Mouse (Mus musculus) limb, embryonic 15.5 days (tissue): ENCODE results near the gene Mindy3. TPM values are rescaled to one million over a fixed set of nuclear protein-coding genes. Genes with fewer than 3 reads are reported as not detected.

ENCODE experiments used
- ATAC-seq: fragments of 200-750 bp; cut with Nextera tagmentation; 2 replicates; pipeline ENCODE4 v1.8.0; 2017; ENCODE audit warnings: low read depth, moderate TSS enrichment; ENCODE audit not compliant: insufficient number of reproducible peaks, low FRiP score, low TSS enrichment
- H3K27ac ChIP-seq: fragments of 300-500 bp; sonication (generic); 2 replicates; pipeline ENCODE4 v1.5.1; 2015; ENCODE audit warnings: moderate library complexity, mild to moderate bottlenecking, inconsistent platforms
- H3K27me3 ChIP-seq: fragments of 300-500 bp; sonication (generic); 2 replicates; pipeline ENCODE4 v1.6.1; 2015; ENCODE audit warnings: inconsistent platforms
- H3K36me3 ChIP-seq: fragments of 300-500 bp; sonication (generic); 2 replicates; pipeline ENCODE4 v1.6.1; 2015; ENCODE audit warnings: inconsistent platforms
- H3K4me1 ChIP-seq: fragments of 300-500 bp; sonication (generic); 2 replicates; pipeline ENCODE4 v1.6.1; 2015; ENCODE audit warnings: inconsistent platforms
- H3K4me2 ChIP-seq: fragments of 300-500 bp; sonication (generic); 2 replicates; pipeline ENCODE4 v1.6.1; 2015; ENCODE audit warnings: mild to moderate bottlenecking, inconsistent platforms
- H3K4me3 ChIP-seq: fragments of 300-500 bp; sonication (generic); 2 replicates; pipeline ENCODE4 v1.5.1; 2015; ENCODE audit warnings: mild to moderate bottlenecking, inconsistent platforms
- H3K9ac ChIP-seq: fragments of 300-500 bp; sonication (generic); 2 replicates; pipeline ENCODE4 v1.6.1; 2015; ENCODE audit warnings: inconsistent platforms
- H3K9me3 ChIP-seq: fragments of 300-500 bp; sonication (generic); 2 replicates; pipeline ENCODE4 v1.6.1; 2016; ENCODE audit warnings: inconsistent platforms
- WGBS: fragments of 180-500 bp; shearing (Covaris S2); methylation state at CpG from one replicate; pipeline ENCODE4 v1.1.7; 2015; 5-methylcytosine and 5-hydroxymethylcytosine counted together
- polyA plus RNA-seq: library from polyadenylated mRNA; unstranded; fragments of >200 nt; fragmentation: Nextera tagmentation; extraction: Ambion mirVana; gene quantifications from 2 replicates; pipeline ENCODE4 v1.2.1, GENCODE M21; 2015

Mindy3 gene
- polyA plus RNA-seq, 1 experiment from 2014 or later: 32.2 TPM

DNA sequence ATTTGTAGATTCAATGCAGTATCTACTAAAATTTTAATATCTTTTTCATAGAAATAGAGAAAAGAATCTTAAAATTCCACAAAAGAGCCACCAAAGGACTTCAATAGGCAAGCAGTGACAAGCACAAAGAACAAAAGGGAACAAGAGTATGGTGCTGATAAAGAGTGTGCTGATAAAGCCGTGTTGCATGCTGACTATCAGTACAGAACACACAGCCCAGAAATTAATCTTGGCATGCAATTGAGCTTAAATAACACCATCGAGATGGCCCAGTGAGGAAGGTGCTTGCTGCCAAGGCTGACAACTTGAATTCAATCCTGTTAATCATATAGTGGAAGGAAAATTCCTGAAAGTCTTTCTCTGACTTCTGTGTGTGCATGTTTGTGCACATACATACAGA, 50.8 kb downstream of the Mindy3 start:
- Histone ChIP-seq H3K4me3 (no peak overlapping the region), H3K27me3 (no peaks in the 10 kb centered on the region), H3K4me1 (no peaks in the 10 kb centered on the region), H3K27ac (no peak overlapping the region), H3K9me3 (no peaks in the 10 kb centered on the region), H3K36me3 (peaks cover 5% of the 10 kb centered on the region; the same call in 1 of the 2 replicates), H3K4me2 (no peak overlapping the region), H3K9ac (no peak overlapping the region)
- ATAC-seq: no peak
- 81% methylated on average over 2 of the region's 2 CpGs for WGBS

DNA sequence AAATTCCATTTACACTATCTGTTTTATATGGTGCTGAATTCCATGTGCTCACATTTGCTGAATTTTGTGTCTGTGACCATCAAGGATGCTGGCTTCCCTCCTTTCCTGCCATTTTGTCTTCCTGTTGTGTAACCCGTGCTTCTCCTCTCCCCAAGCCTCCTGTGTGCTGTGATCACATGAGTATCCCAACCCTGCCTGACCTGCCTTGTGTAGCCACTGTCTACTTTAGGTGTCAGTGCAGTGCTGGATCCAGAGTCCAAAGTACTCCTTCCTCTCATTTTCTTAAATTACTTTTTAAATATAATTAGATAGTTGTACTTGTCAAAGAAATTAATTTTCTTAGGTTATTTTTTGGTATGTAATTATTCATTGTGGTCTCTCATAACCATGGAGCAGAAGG, 51.3 kb downstream of the Mindy3 start:
- Histone ChIP-seq H3K9me3 (no peaks in the 10 kb centered on the region), H3K4me3 (no peak overlapping the region)

DNA sequence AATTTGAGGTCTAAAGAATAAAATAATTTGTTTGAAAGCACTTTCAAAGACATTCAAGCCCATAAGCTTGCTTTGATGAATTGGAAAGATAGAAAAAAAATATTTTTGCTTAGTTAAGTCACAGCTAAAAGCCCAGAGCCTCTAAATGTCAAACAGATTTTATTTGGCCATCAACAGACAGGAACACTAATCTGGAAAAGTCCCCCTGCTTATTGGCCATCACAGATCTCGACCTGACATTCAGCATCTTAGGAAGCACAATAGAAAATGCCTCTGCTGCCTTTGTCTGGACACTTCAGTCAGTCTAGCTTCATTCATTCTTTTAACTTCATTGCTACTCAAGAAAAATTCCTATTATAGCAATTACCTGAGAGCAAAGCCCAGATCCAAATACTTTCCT, 58.0 kb downstream of the Mindy3 start:
- no peak for ATAC-seq
- no peak overlapping the region for H3K4me3 ChIP-seq
- H3K27ac ChIP-seq: no peak overlapping the region
- H3K27me3 ChIP-seq: no peaks in the 10 kb centered on the region
- H3K9me3 ChIP-seq: no peaks in the 10 kb centered on the region
- no peak overlapping the region for H3K9ac ChIP-seq
- no peak overlapping the region for H3K4me2 ChIP-seq
- peaks cover 19% of the 10 kb centered on the region for H3K36me3 ChIP-seq
- H3K4me1 ChIP-seq: no peaks in the 10 kb centered on the region
- WGBS: 63% methylated on average over 1 of the region's 1 CpGs

More for the DNA sequence above, 51.3 kb downstream of the Mindy3 start:
- no peak overlapping the region for H3K9ac ChIP-seq
- no peak overlapping the region for H3K4me2 ChIP-seq
- WGBS: 78% methylated on average over 1 of the region's 1 CpGs
- no peak for ATAC-seq
- H3K36me3 ChIP-seq: peaks cover 7% of the 10 kb centered on the region; the same call in 1 of the 2 replicates
- H3K4me1 ChIP-seq: no peaks in the 10 kb centered on the region
- no peaks in the 10 kb centered on the region for H3K27me3 ChIP-seq
- H3K27ac ChIP-seq: no peak overlapping the region

DNA sequence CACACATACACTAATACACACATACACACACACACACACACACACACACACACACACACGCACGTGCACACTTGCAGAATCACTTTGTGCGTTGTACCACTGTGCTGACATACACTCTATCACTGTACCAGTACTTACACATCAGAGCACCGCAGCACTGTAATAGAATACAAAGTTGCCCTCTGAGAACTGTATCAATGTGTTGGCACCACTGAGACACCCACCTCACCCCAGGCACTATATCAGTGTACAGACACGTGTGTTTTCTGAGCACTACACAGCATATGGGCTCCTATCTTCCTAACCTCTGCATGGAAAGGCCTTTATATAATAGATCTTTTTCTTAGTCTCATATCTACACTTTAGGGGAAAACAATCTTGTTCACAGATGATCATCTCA, 64.4 kb downstream of the Mindy3 start:
- no peak overlapping the region for H3K27ac ChIP-seq
- 87% methylated on average over 5 of the region's 5 CpGs for WGBS

DNA sequence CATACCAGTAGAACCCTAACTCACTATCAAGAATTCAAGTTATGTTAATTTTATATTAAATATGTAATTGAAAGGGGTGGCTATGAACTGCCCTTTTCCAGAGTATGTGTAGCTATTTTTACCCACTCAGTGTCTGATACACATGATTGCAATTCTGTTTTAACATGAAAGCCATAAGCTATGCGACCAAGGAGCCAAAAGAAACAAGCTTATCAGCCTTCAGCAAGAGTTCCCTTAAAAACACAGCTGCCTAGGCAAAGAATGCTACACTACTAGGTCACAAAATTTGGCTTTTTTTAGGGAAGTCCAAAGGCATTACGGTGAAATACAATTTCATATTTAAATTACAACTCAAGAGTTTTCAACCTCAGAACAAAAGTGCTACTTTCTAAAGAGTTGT, 70.4 kb downstream of the Mindy3 start:
- no peak overlapping the region for H3K9ac ChIP-seq
- 80% methylated on average over 2 of the region's 2 CpGs for whole genome bisulfite sequencing

More for the DNA sequence above, 64.4 kb downstream of the Mindy3 start:
- H3K36me3 ChIP-seq: peaks cover 15% of the 10 kb centered on the region
- no peak overlapping the region for H3K4me3 ChIP-seq
- H3K4me2 ChIP-seq: no peak overlapping the region
- H3K9ac ChIP-seq: no peak overlapping the region
- no peaks in the 10 kb centered on the region for H3K4me1 ChIP-seq
- H3K27me3 ChIP-seq: no peaks in the 10 kb centered on the region
- ATAC-seq: no peak
- H3K9me3 ChIP-seq: no peaks in the 10 kb centered on the region

DNA sequence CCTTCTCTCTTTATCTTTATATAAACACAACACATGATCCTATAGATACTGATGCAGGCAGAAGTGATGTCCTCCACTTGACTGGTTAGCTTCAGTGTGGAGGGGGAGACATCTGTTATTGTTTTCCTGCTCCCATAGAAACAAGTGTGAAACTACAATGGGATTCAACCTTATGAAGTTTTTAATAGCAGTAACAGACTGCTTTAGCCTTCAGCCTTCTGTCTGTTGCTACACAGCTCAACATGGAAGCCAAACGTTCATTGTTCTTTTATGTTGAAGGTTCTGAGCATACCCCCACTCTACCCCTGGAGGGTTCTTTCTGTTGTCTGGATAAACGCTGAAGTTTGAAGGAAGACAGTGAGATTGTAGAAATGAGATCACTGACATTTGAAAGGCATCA, 87.3 kb downstream of the Mindy3 start:
- peaks cover 21% of the 10 kb centered on the region for H3K4me1 ChIP-seq
- no peaks in the 10 kb centered on the region for H3K27me3 ChIP-seq
- H3K4me2 ChIP-seq: no peak overlapping the region
- no peaks in the 10 kb centered on the region for H3K36me3 ChIP-seq
- no peak overlapping the region for H3K9ac ChIP-seq
- H3K4me3 ChIP-seq: no peak overlapping the region
- WGBS: 37% methylated on average over 2 of the region's 2 CpGs
- no peak for ATAC-seq
- H3K27ac ChIP-seq: no peak overlapping the region
- no peaks in the 10 kb centered on the region for H3K9me3 ChIP-seq

More for the DNA sequence above, 70.4 kb downstream of the Mindy3 start:
- Histone ChIP-seq H3K27ac (no peak overlapping the region), H3K4me2 (no peak overlapping the region), H3K9me3 (no peaks in the 10 kb centered on the region), H3K4me3 (no peak overlapping the region), H3K27me3 (no peaks in the 10 kb centered on the region), H3K36me3 (peaks cover 4% of the 10 kb centered on the region; the same call in 1 of the 2 replicates), H3K4me1 (no peaks in the 10 kb centered on the region)
- ATAC-seq: no peak

DNA sequence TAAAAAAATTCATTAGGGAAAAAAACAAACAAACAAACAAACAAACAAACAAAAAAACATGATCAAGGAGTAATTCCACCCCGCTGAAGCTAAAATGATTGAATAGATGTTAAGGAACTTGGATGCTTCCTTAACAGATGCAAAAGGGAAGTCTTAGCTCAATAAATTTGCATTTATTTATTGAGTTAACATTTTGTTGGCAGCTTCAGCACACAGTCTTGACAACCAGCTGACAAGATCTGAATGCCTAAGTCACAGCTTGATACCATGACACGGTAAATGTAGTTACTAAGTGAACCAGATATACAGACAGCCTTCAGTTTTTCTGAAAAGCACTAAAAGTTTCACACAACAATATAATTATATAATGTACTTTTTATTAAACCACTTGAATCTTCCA, 89.7 kb downstream of the Mindy3 start:
- 67% methylated on average over 2 of the region's 2 CpGs for WGBS
- H3K4me1 ChIP-seq: peaks cover 29% of the 10 kb centered on the region
- no peak overlapping the region for H3K9ac ChIP-seq
- H3K27ac ChIP-seq: no peak overlapping the region
- no peaks in the 10 kb centered on the region for H3K27me3 ChIP-seq
- H3K4me2 ChIP-seq: no peak overlapping the region
- no peak overlapping the region for H3K4me3 ChIP-seq
- H3K9me3 ChIP-seq: no peaks in the 10 kb centered on the region
- ATAC-seq: no peak
- no peaks in the 10 kb centered on the region for H3K36me3 ChIP-seq

DNA sequence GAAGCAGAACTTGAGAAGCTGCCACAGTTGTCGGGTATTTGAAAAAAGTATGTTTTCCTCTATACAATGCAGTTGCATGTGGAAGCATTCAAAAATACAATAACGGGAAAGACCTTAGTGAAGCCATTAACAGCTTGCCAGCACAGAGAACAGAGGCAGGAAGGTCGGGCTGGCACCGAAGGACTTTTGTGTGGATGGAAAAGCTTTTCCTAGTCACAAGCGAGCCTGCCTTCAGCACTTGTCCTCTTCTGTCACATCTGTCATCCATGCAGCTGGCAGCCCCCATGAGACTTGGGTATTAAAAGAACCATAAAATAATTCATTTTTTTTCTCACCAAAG, 90.2 kb downstream of the Mindy3 start:
- H3K4me2 ChIP-seq: 0 out of 2 replicates have a peak overlapping the region, but pooled peaks have one; percentile 2
- H3K4me3 ChIP-seq: no peak overlapping the region
- WGBS: 22% methylated on average over 5 of the region's 5 CpGs
- no peaks in the 10 kb centered on the region for H3K36me3 ChIP-seq
- H3K27ac ChIP-seq: peak overlapping the region; percentile 59
- no peaks in the 10 kb centered on the region for H3K9me3 ChIP-seq
- H3K27me3 ChIP-seq: no peaks in the 10 kb centered on the region
- peaks cover 29% of the 10 kb centered on the region for H3K4me1 ChIP-seq
- ATAC-seq: no peak
- no peak overlapping the region for H3K9ac ChIP-seq

DNA sequence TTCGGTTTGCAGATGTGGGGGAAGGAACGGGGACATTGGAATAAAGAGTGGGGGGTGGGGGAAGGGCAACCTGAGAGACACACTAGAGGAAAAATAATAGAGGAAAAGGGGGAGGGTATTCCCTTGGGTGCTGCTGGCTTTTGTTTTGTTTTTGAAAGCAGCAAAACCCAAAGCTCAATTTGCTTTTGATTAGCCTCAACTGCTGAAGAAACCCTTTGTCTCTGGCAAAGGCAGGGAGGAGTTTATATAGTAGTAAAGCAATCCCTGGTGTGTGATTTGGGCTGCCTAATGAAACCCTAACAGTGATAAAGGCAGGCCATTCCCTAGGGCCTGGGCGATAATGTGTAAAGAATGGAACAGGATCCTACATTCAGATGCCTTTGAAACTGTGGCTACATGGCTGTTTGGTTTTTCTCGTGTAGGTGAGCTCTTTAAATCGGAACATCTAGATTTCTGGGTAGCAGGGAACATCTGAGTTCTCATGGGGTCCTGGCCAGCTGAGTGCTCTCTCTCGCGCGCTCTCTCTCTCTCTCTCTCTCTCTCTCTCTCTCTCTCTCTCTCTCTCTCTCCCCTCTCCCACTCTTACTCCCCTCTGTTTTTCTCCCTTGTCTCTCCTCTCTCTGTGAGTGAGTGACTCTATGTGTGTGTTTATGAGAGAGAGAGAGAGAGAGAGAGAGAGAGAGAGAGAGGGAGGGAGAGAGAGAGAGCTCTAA, 90.8 kb downstream of the Mindy3 start:
- WGBS: 14% methylated on average over 8 of the region's 8 CpGs
- Histone ChIP-seq H3K27me3 (no peaks in the 10 kb centered on the region), H3K27ac (peak overlapping the region; percentile 59), H3K9me3 (no peaks in the 10 kb centered on the region), H3K4me2 (peak overlapping the region; percentile 37; the same call in 1 of the 2 replicates), H3K4me1 (peaks cover 29% of the 10 kb centered on the region), H3K36me3 (no peaks in the 10 kb centered on the region), H3K4me3 (no peak overlapping the region), H3K9ac (no peak overlapping the region)
- no peak for ATAC-seq

DNA sequence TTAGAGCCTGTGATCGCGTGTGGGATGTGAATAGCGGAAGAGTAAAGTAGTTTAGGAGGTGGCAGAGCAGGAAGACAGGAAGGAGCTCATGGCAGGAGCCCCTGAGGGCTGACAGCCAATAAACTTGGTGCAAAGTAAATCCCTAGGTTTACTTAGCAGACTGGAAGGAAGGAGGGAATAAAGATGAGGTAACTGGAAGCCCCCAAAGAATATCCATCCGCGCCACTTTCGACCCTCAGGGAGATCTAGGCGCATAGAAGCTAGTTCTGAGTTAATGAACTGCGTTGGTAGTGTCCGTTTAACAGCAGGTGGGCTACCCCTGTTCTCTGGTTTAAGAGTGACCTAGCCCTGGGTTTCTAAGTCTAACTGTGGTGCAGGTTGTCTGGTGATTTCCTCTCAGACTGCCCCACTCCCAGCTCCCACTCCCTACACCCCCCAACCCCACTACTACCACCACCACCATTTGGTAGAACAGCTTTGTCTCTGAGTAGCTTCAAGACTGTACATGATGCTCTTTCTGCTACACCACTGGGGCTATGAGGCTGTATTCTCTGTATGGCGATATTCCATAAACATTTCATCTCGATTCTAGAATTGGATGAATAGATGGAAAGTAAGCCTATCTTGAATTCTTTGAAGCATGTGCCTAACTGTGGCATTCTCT, 91.4 kb downstream of the Mindy3 start:
- H3K27ac ChIP-seq: peak overlapping the region; percentile 59; the same call in 1 of the 2 replicates
- H3K27me3 ChIP-seq: no peaks in the 10 kb centered on the region
- ATAC-seq: no peak
- H3K4me1 ChIP-seq: peaks cover 29% of the 10 kb centered on the region
- peak overlapping the region; percentile 37 for H3K4me2 ChIP-seq
- no peak overlapping the region for H3K9ac ChIP-seq
- H3K9me3 ChIP-seq: no peaks in the 10 kb centered on the region
- WGBS: 20% methylated on average over 11 of the region's 11 CpGs
- no peaks in the 10 kb centered on the region for H3K36me3 ChIP-seq
- H3K4me3 ChIP-seq: peak overlapping the region; percentile 17

DNA sequence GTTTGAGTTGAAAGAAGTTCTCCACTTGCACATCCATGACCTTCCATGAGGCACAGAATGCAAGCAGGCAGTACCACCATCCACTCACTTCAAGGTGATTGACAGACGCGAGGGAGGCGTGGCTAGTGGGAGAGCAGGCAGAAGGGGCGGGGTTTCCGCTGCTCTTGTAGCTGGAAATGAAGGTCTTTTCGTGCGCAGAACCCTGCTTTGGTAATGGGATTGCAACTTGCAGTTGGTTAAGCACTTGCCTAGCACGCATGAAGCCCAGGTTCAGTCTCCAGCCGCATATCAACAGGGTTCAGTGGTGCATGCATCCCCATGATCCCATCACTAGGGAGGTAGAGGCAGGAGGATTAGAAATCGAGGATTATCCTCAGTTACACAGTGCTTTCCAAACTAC, 92.1 kb downstream of the Mindy3 start:
- Histone ChIP-seq H3K36me3 (no peaks in the 10 kb centered on the region), H3K4me2 (peak overlapping the region; percentile 37), H3K9me3 (no peaks in the 10 kb centered on the region), H3K4me3 (peak overlapping the region; percentile 17; the same call in 1 of the 2 replicates), H3K4me1 (peaks cover 29% of the 10 kb centered on the region), H3K27ac (no peak overlapping the region), H3K27me3 (no peaks in the 10 kb centered on the region), H3K9ac (no peak overlapping the region)
- ATAC-seq: no peak
- 16% methylated on average over 10 of the region's 10 CpGs for WGBS

DNA sequence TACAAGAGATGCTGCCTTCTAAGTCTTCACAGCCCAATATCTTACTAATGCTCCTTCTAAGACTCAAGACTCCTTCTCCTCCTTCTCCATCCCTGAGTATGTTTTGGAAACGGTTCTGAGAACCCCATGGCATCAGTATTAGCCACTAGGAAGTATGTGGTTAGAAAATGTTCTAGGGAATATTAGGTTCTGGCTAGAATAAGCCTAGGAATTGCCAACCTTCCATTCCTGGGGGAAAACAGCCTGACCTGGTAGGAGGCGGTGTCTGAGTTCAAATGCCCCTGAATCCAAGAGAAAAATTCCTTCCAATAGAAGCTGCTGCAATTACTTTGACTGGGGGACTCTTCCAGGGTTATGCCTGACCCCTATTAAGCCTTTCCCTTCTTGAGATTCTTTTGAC, 93.4 kb downstream of the Mindy3 start:
- Histone ChIP-seq H3K9ac (no peak overlapping the region), H3K36me3 (no peaks in the 10 kb centered on the region), H3K4me2 (no peak overlapping the region), H3K27me3 (no peaks in the 10 kb centered on the region), H3K4me1 (peaks cover 29% of the 10 kb centered on the region), H3K9me3 (no peaks in the 10 kb centered on the region), H3K27ac (peak overlapping the region; percentile 22; the same call in 1 of the 2 replicates), H3K4me3 (no peak overlapping the region)
- WGBS: 66% methylated on average over 2 of the region's 2 CpGs
- no peak for ATAC-seq
